In genomic region chr6:145604648-145605047, GRCm38 (mm10) we compare ENCODE assay signal across 28 mouse cellular contexts. TPM values are rescaled to one million over a fixed set of nuclear protein-coding genes. Genes with fewer than 3 reads are reported as not detected.
A peak's percentile ranks its signal among the peaks of the same experiment; 100 is the strongest.
DNase-seq lines count a peak whose midpoint lies in the region; ATAC-seq and TF ChIP-seq lines count a peak whose summit lies in the region.
"Had no signal": no experiment of that assay in that cellular context is flagged by ENCODE, and none has a peak within 500 bp of the region (broad histone marks: within the 10 kb centered on the region; RNA-seq: fewer than 3 reads in every experiment).

No protein-coding gene starts in this region.

- no peak overlapping the region for H3K4me3 ChIP-seq in liver, adult 2 months (ENCODE audit: insufficient read depth, low read depth, low read length)
- no peak overlapping the region for H3K4me3 ChIP-seq in liver, embryonic 11.5 days (ENCODE audit: low read depth, low read length)
- no peak overlapping the region for H3K4me3 ChIP-seq in midbrain, embryonic 11.5 days (ENCODE audit: low read depth, low read length)
- H3K4me3 ChIP-seq in midbrain, embryonic 16.5 days (ENCODE audit: low read depth, low read length): no peak overlapping the region
- H3K4me3 ChIP-seq in limb, embryonic 12.5 days (replicated peaks): no peak overlapping the region
- H3K4me3 ChIP-seq: embryonic facial prominence, embryonic 12.5 days; heart, embryonic 13.5 days; hindbrain, embryonic 15.5 days; left cerebral cortex, adult 2 months; liver, embryonic 13.5 days had no signal

- H3K4me2 ChIP-seq in liver, embryonic 11.5 days: no peak overlapping the region
- no peak overlapping the region for H3K4me2 ChIP-seq in midbrain, embryonic 11.5 days
- no peak overlapping the region for H3K4me2 ChIP-seq in midbrain, embryonic 16.5 days (ENCODE audit: low read length)
- peak overlapping the region; percentile 10; the same call in 1 of the 2 replicates for H3K4me2 ChIP-seq in limb, embryonic 12.5 days
- H3K4me2 ChIP-seq: embryonic facial prominence, embryonic 12.5 days; heart, embryonic 13.5 days; hindbrain, embryonic 15.5 days; liver, embryonic 13.5 days had no signal

- H3K27me3 ChIP-seq in liver, adult 2 months (ENCODE audit: control insufficient read depth, insufficient read depth, low read length): no peaks in the 10 kb centered on the region
- no peaks in the 10 kb centered on the region for H3K27me3 ChIP-seq in liver, embryonic 11.5 days (replicated peaks; ENCODE audit: control insufficient read depth, insufficient read depth, low read length)
- H3K27me3 ChIP-seq in midbrain, embryonic 11.5 days (ENCODE audit: control insufficient read depth, insufficient read depth, low read length): no peaks in the 10 kb centered on the region
- no peaks in the 10 kb centered on the region for H3K27me3 ChIP-seq in midbrain, embryonic 16.5 days (ENCODE audit: control insufficient read depth, insufficient read depth, low read depth, low read length)
- H3K27me3 ChIP-seq in limb, embryonic 12.5 days: no peaks in the 10 kb centered on the region
- H3K27me3 ChIP-seq: embryonic facial prominence, embryonic 12.5 days; heart, embryonic 13.5 days; hindbrain, embryonic 15.5 days; liver, embryonic 13.5 days had no signal

- no peaks in the 10 kb centered on the region for H3K9me3 ChIP-seq in liver, embryonic 11.5 days (ENCODE audit: control insufficient read depth, low read length)
- no peaks in the 10 kb centered on the region for H3K9me3 ChIP-seq in midbrain, embryonic 11.5 days (ENCODE audit: control insufficient read depth, low read length)
- H3K9me3 ChIP-seq in midbrain, embryonic 16.5 days (replicated peaks; ENCODE audit: control insufficient read depth, low read length, poor library complexity, severe bottlenecking): no peaks in the 10 kb centered on the region
- H3K9me3 ChIP-seq in limb, embryonic 12.5 days: 0 out of 2 replicates have a peak, but pooled peaks cover 7% of the 10 kb centered on the region
- H3K9me3 ChIP-seq: heart, embryonic 13.5 days; hindbrain, embryonic 15.5 days; liver, embryonic 13.5 days had no signal

- H3K9ac ChIP-seq in liver, adult 2 months (ENCODE audit: low read depth, low read length): no peak overlapping the region
- H3K9ac ChIP-seq in liver, embryonic 11.5 days (ENCODE audit: low read depth, low read length): no peak overlapping the region
- H3K9ac ChIP-seq in midbrain, embryonic 11.5 days (ENCODE audit: low read length): no peak overlapping the region
- H3K9ac ChIP-seq in midbrain, embryonic 16.5 days (ENCODE audit: low read depth, low read length): no peak overlapping the region
- no peak overlapping the region for H3K9ac ChIP-seq in limb, embryonic 12.5 days (replicated peaks)
- H3K9ac ChIP-seq: embryonic facial prominence, embryonic 12.5 days; heart, embryonic 13.5 days; hindbrain, embryonic 15.5 days; liver, embryonic 13.5 days had no signal

- no peak overlapping the region for H3K27ac ChIP-seq in liver, adult 2 months (replicated peaks; ENCODE audit: insufficient read depth, low read depth, low read length)
- H3K27ac ChIP-seq in liver, embryonic 11.5 days (ENCODE audit: low read depth, low read length): no peak overlapping the region
- H3K27ac ChIP-seq in midbrain, embryonic 11.5 days (ENCODE audit: low read depth, low read length): no peak overlapping the region
- H3K27ac ChIP-seq in midbrain, embryonic 16.5 days (ENCODE audit: low read length): no peak overlapping the region
- H3K27ac ChIP-seq in limb, embryonic 12.5 days: peak overlapping the region; percentile 66; the same call in 1 of the 2 replicates
- H3K27ac ChIP-seq: embryonic facial prominence, embryonic 12.5 days; heart, embryonic 13.5 days; kidney, postnatal 0 days; liver, embryonic 13.5 days had no signal

- H3K36me3 ChIP-seq in liver, adult 2 months (ENCODE audit: control insufficient read depth, insufficient read depth, low read length): no peaks in the 10 kb centered on the region
- H3K36me3 ChIP-seq in liver, embryonic 11.5 days (ENCODE audit: control insufficient read depth, insufficient read depth, low read length): no peaks in the 10 kb centered on the region
- no peaks in the 10 kb centered on the region for H3K36me3 ChIP-seq in midbrain, embryonic 11.5 days (ENCODE audit: control insufficient read depth, insufficient read depth, low read length)
- no peaks in the 10 kb centered on the region for H3K36me3 ChIP-seq in midbrain, embryonic 16.5 days (ENCODE audit: control insufficient read depth, insufficient read depth, low read length)
- no peaks in the 10 kb centered on the region for H3K36me3 ChIP-seq in limb, embryonic 12.5 days
- H3K36me3 ChIP-seq: embryonic facial prominence, embryonic 12.5 days; heart, embryonic 13.5 days; hindbrain, embryonic 15.5 days; liver, embryonic 13.5 days had no signal

- peaks cover 8% of the 10 kb centered on the region for H3K4me1 ChIP-seq in liver, adult 2 months (ENCODE audit: control insufficient read depth, insufficient read depth, low read length)
- no peaks in the 10 kb centered on the region for H3K4me1 ChIP-seq in liver, embryonic 11.5 days (replicated peaks; ENCODE audit: control insufficient read depth, insufficient read depth, low read length)
- H3K4me1 ChIP-seq in midbrain, embryonic 11.5 days (ENCODE audit: control insufficient read depth, insufficient read depth, low read length): no peaks in the 10 kb centered on the region
- no peaks in the 10 kb centered on the region for H3K4me1 ChIP-seq in midbrain, embryonic 16.5 days (ENCODE audit: control insufficient read depth, insufficient read depth, low read length)
- H3K4me1 ChIP-seq in limb, embryonic 12.5 days (replicated peaks): peaks cover 57% of the 10 kb centered on the region
- H3K4me1 ChIP-seq: heart, embryonic 13.5 days; liver, embryonic 13.5 days had no signal

- TF ChIP-seq POLR2A in liver, adult 2 months (IDR thresholded peaks at IDR 0.05; ENCODE audit: extremely low read depth, insufficient read depth, low read length): no peak

- no peak for TF ChIP-seq CTCF in liver, adult 2 months (IDR thresholded peaks at IDR 0.05; ENCODE audit: low read depth, low read length)

- 13% methylated on average over 4 of the region's 4 CpGs for WGBS in liver, adult 2 months
- 44% methylated on average over 4 of the region's 4 CpGs for WGBS in liver, embryonic 11.5 days
- 79% methylated on average over 4 of the region's 4 CpGs for WGBS in midbrain, embryonic 11.5 days
- WGBS in midbrain, embryonic 16.5 days: 84% methylated on average over 4 of the region's 4 CpGs
- WGBS in limb, embryonic 12.5 days: 27% methylated on average over 4 of the region's 4 CpGs

- no peak for ATAC-seq in liver, embryonic 11.5 days (replicated peaks; ENCODE audit: low FRiP score)
- no peak for ATAC-seq in midbrain, embryonic 11.5 days (ENCODE audit: low FRiP score)
- ATAC-seq in midbrain, embryonic 16.5 days: no peak
- no peak for ATAC-seq in limb, embryonic 12.5 days (ENCODE audit: insufficient number of reproducible peaks, insufficient read depth, low FRiP score, low TSS enrichment, low read depth)
- ATAC-seq: activated CD4-positive, CD25-positive, alpha-beta regulatory T cell, adult 4 months had no signal

- DNase-seq in liver, adult 2 months (ENCODE audit: extremely low read depth, low read depth, low spot score): peak; percentile 13
- no peak for DNase-seq in liver, embryonic 11.5 days (ENCODE audit: low spot score)
- DNase-seq in midbrain, embryonic 11.5 days (ENCODE audit: low spot score, missing footprints): peak; percentile 57
- no peak for DNase-seq in frontal cortex, postnatal 14 days (ENCODE audit: low spot score in 2 of 2)
- no peak for DNase-seq in layer of hippocampus, postnatal 36 days
- DNase-seq: adrenal gland, adult 8-10 months; cerebellum, postnatal 14 days; kidney, adult 2 months; layer of hippocampus, adult 9-11 months; liver, embryonic 13.5 days; thymus, postnatal 14 days had no signal

- H3K79me2 ChIP-seq in liver, adult 2 months (ENCODE audit: control insufficient read depth, insufficient read depth, low read length): no peaks in the 10 kb centered on the region

RNA-seq across cellular contexts. Expression of gene Lmntd1, which starts 9.5 kb away (rescaled TPM):
- total RNA-seq in liver, adult 2 months (2014; rRNA removed): not detected in 2 replicates
- polyA plus RNA-seq in liver, adult 2 months (2012; rRNA removed): not detected in 2 replicates
- not detected in 2 replicates for polyA plus RNA-seq in liver, embryonic 11.5 days (2014; fragmentation: Nextera tagmentation; extraction: Ambion mirVana)
- 0.18 and 0.50 TPM in 2 replicates for polyA plus RNA-seq in midbrain, embryonic 11.5 days (2014; fragmentation: Nextera tagmentation; extraction: Ambion mirVana)
- 1.3 and 1.5 TPM in 2 replicates for polyA plus RNA-seq in midbrain, embryonic 16.5 days (2015; fragmentation: Nextera tagmentation; extraction: Ambion mirVana)
- 0.17 and 0.18 TPM in 2 replicates for polyA plus RNA-seq in limb, embryonic 12.5 days (2016; fragmentation: Nextera tagmentation; extraction: Ambion mirVana)
- total RNA-seq in layer of hippocampus, postnatal 36 days (2021): under 1 TPM; 0.68 to 0.87 TPM
- total RNA-seq: granulocyte monocyte progenitor cell, adult 5-6 weeks; megakaryocyte-erythroid progenitor cell, adult 5-6 weeks had no signal
- polyA plus RNA-seq: C2C12; liver, embryonic 13.5 days had no signal

RNA-seq across cellular contexts. Expression of gene Tuba3b, which starts 10.9 kb away (rescaled TPM):
- not detected in 2 replicates for total RNA-seq in liver, adult 2 months (2014; rRNA removed)
- not detected in 2 replicates for polyA plus RNA-seq in liver, adult 2 months (2012; rRNA removed)
- polyA plus RNA-seq in liver, embryonic 11.5 days (2014; fragmentation: Nextera tagmentation; extraction: Ambion mirVana): 0.12 TPM in 1 of 2 replicates, not detected in the other
- polyA plus RNA-seq in midbrain, embryonic 11.5 days (2014; fragmentation: Nextera tagmentation; extraction: Ambion mirVana): not detected in 2 replicates
- polyA plus RNA-seq in midbrain, embryonic 16.5 days (2015; fragmentation: Nextera tagmentation; extraction: Ambion mirVana): not detected in 2 replicates
- polyA plus RNA-seq in limb, embryonic 12.5 days (2016; fragmentation: Nextera tagmentation; extraction: Ambion mirVana): not detected in 2 replicates
- total RNA-seq in layer of hippocampus, postnatal 36 days (2021): not detected
- total RNA-seq: gastrocnemius, adult 8-10 months; granulocyte monocyte progenitor cell, adult 5-6 weeks; left cerebral cortex, adult 2 months; left cerebral cortex, postnatal 36 days; megakaryocyte-erythroid progenitor cell, adult 5-6 weeks had no signal
- polyA plus RNA-seq: activated CD4-positive, CD25-positive, alpha-beta regulatory T cell, adult 4 months; embryonic facial prominence, embryonic 12.5 days; forebrain, embryonic 11.5 days; heart, embryonic 13.5 days; hindbrain, embryonic 15.5 days; intestine, embryonic 14.5 days; kidney, postnatal 0 days; large intestine, adult 2 months; liver, embryonic 13.5 days; spleen, adult 2 months had no signal

Comparison
In these comparisons a context has a peak if more than half of its experiments do, and no peak if none do; other contexts are left out.
1. DNase-seq: peak in liver, adult 2 months (single experiment) and midbrain, embryonic 11.5 days (single experiment); none in liver, embryonic 11.5 days (single experiment), frontal cortex, postnatal 14 days (0 of 2) and layer of hippocampus, postnatal 36 days (0 of 2).